Mouse (Mus musculus) heart, postnatal 0 days (tissue): ENCODE measurements around the gene St8sia2. TPM values are rescaled to one million over a fixed set of nuclear protein-coding genes. Genes with fewer than 3 reads are reported as not detected.

Experiments
- ATAC-seq: fragments of 200-750 bp; cut with Nextera tagmentation; 2 replicates; pipeline ENCODE4 v1.8.0; 2017; ENCODE audit warnings: low read depth, moderate number of reproducible peaks, moderate library complexity; ENCODE audit not compliant: insufficient read depth
- DNase-seq: peaks from one replicate; pipeline ENCODE4 v3.0.0-alpha.2; 2016; ENCODE audit warnings: low spot score
- H3K27ac ChIP-seq: fragments of 300-500 bp; sonication (generic); 2 replicates; pipeline ENCODE4 v1.5.1; 2014; ENCODE audit warnings: low read depth, mild to moderate bottlenecking
- H3K27me3 ChIP-seq: fragments of 300-500 bp; sonication (generic); 2 replicates; pipeline ENCODE4 v1.6.1; 2014; ENCODE audit warnings: low read length, mixed read lengths; ENCODE audit not compliant: control insufficient read depth, insufficient read depth
- H3K36me3 ChIP-seq: fragments of 300-500 bp; sonication (generic); replicated peaks from 2 replicates; pipeline ENCODE4 v1.6.1; 2014; ENCODE audit warnings: low read length, mixed read lengths; ENCODE audit not compliant: control insufficient read depth, insufficient read depth
- H3K4me1 ChIP-seq: fragments of 300-500 bp; sonication (generic); 2 replicates; pipeline ENCODE4 v1.6.1; 2014; ENCODE audit warnings: antibody characterized with exemption; ENCODE audit not compliant: control insufficient read depth, insufficient read depth
- H3K4me2 ChIP-seq: fragments of 300-500 bp; sonication (generic); 2 replicates; pipeline ENCODE4 v1.6.1; 2014; ENCODE audit warnings: low read depth, mild to moderate bottlenecking, low read length, moderate library complexity
- H3K4me3 ChIP-seq: fragments of 300-500 bp; sonication (generic); 2 replicates; pipeline ENCODE4 v1.5.1; 2014; ENCODE audit warnings: low read depth, low read length
- H3K9ac ChIP-seq: fragments of 300-500 bp; sonication (generic); replicated peaks from 2 replicates; pipeline ENCODE4 v1.6.1; 2014; ENCODE audit warnings: low read depth, low read length, mixed read lengths
- H3K9me3 ChIP-seq: fragments of 300-500 bp; sonication (generic); replicated peaks from 2 replicates; pipeline ENCODE4 v1.6.1; 2016; ENCODE audit warnings: low read length; ENCODE audit not compliant: control insufficient read depth
- CTCF ChIP-seq: IDR thresholded peaks from 2 replicates; pipeline ENCODE4 v1.5.1; 2016; ENCODE audit warnings: antibody characterized with exemption, control low read depth, low read depth
- EP300 ChIP-seq: IDR thresholded peaks from 2 replicates; pipeline ENCODE4 v1.6.1; 2016; ENCODE audit warnings: antibody characterized with exemption, low read depth
- WGBS: fragments of 180-500 bp; shearing (Covaris S2); extraction: QIAGEN DNeasy Blood & Tissue Kit; methylation state at CpG from one replicate; pipeline ENCODE4 v1.1.7; 2014; 5-methylcytosine and 5-hydroxymethylcytosine counted together
- polyA plus RNA-seq: library from polyadenylated mRNA; unstranded; fragments of >200 nt; fragmentation: Nextera tagmentation; extraction: Ambion mirVana; gene quantifications from 2 replicates; pipeline ENCODE4 v1.2.1, GENCODE M21; 2015
- total RNA-seq: library from RNA; depleted of rRNA; stranded (reverse); fragments of >200 nt; gene quantifications from 2 replicates; pipeline ENCODE4 v1.2.3, GENCODE M21; 2014; ENCODE audit warnings: low replicate concordance

The St8sia2 gene
- total and polyA plus RNA-seq, 2 experiments from 2014 or later: 0.31 to 0.66 TPM

GRCm38 (mm10) chr7:73890891-73891610 lies 122.4 kb downstream of the St8sia2 start:
- TF ChIP-seq CTCF: no peak
- TF ChIP-seq EP300: no peak
- Histone ChIP-seq H3K4me1 (no peaks in the 10 kb centered on the region), H3K9ac (no peak overlapping the region), H3K4me2 (no peak overlapping the region), H3K36me3 (no peaks in the 10 kb centered on the region), H3K4me3 (no peak overlapping the region), H3K27me3 (no peaks in the 10 kb centered on the region), H3K9me3 (no peaks in the 10 kb centered on the region), H3K27ac (no peak overlapping the region)
- DNase-seq: no peak
- WGBS: 82% methylated on average over 9 of the region's 9 CpGs
- no peak for ATAC-seq

- TF ChIP-seq EP300 (no peak), CTCF (no peak)
- H3K36me3 ChIP-seq: no peaks in the 10 kb centered on the region
- no peaks in the 10 kb centered on the region for H3K9me3 ChIP-seq
- H3K4me2 ChIP-seq: no peak overlapping the region
- H3K27ac ChIP-seq: no peak overlapping the region
- H3K4me1 ChIP-seq: no peaks in the 10 kb centered on the region
- no peak overlapping the region for H3K9ac ChIP-seq
- H3K4me3 ChIP-seq: no peak overlapping the region
- H3K27me3 ChIP-seq: no peaks in the 10 kb centered on the region
- ATAC-seq: no peak
- WGBS: 82% methylated on average over 5 of the region's 5 CpGs
- no peak for DNase-seq
Measured at GRCm38 (mm10) chr7:73890466-73890865, 123.0 kb downstream of the St8sia2 start.
